Mouse (Mus musculus) v-Abl transformed pro-B cells (cell line): ENCODE results near the gene Proser3.

ENCODE experiments used
- in situ Hi-C, 2 experiments: fragments of 400-800 bp; cut with MboI; formaldehyde crosslinking; loops; one replicate each; pipeline ENCODE4 v1.15.1; 2025; ENCODE audit not compliant: unreplicated experiment in 2 of 2

Proser3 gene

DNA sequence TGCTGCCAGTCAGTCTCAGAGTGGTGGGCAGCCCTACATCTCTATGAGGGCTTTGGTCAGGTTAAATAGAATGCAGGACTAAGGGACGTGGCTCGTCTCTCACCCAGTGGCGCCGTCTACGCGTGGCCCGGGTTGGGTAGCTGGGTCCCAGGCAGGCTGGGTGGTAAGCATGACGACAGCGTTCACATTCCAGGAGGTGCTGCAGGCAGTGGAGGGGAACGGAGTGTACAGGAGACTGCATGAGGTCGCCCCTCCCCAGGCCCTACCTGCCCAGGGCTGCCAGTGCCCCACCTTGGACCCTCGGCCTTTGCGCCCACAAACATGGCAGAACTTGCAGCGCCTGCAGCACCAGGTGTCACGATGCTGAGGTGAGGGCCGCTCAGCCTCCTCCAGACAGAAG is 29.4 kb upstream of the Proser3 start:
- in situ Hi-C loops: no loop called here

DNA sequence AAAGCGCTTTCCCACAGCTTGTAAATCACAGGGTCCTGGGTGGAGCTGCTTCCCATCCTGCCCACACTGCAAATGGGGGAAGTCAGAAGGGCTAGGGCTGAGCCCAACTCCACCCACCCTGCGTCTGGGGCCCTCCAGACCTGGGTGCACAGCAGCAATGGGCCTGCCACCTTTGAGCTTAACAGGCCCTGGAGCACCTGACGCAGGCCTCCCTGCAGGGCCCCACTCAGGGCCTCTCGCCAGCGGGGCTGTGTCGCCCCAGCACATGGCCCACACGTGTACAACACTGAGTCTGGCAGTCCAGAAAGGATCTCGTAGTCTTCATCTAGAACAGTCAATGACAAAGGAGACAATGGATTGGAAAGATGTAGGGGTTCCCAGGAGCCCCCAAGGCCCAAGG is 27.9 kb upstream of the Proser3 start:
- in situ Hi-C loops: no loop called here

DNA sequence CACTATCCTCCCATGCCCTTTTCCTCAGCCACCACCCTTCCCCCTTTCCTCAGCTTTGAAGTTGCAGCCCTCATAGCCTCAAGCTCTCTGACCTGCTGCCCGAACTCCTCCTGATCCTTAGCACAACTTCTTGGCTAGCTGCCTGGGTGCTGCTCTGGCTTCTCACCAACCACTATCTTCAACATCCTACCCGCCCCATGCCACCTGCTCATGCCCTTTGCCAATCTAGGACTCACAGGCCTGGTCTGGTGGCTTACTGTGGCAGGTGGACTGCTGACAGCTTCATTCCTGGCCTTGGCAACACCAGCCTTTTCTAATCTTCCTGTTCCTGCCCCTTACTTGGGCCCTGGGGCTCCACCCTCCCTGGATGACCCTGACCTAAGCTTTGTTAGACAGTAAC is 20.9 kb upstream of the Proser3 start:
- in situ Hi-C loops: no loop called here

DNA sequence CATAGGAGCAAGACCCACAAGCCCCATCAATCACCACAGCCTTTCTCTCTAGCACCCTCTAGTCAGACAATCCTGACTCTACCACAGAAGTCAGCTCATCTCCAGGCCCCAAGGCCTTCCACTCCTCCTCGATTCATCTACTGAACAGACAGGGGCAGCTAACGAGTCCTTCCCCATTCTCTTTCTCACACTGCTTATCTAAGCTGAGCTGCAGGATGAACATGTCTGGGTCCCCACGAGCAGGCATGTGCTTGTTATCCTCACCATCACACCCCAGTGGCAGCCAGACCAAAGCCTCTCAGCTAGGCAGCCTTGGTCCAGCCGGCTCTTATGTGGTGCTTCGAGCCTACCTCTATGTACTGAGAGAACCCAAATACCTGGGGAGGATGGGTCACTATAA is 20.3 kb upstream of the Proser3 start:
- in situ Hi-C loops: no loop called here

DNA sequence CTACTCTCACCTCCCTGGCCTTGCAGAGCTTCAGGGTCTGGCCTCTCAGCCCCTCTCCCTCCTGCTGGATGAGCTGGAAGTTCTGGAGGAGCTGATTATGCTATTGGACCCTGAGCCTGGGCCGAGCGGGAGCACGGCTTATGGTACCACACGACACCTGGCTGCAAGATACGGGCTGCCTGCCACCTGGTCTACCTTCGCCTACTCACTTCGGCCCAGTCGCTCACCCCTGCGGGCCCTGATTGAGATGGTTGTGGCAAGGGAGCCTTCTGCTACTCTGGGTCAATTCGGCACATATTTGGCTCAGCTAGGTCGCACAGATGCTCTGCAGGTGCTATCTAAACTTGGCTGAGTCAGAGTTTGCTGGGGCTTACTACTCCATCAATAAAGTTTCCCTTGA is 15.5 kb upstream of the Proser3 start:
- in situ Hi-C loops: no loop called here

DNA sequence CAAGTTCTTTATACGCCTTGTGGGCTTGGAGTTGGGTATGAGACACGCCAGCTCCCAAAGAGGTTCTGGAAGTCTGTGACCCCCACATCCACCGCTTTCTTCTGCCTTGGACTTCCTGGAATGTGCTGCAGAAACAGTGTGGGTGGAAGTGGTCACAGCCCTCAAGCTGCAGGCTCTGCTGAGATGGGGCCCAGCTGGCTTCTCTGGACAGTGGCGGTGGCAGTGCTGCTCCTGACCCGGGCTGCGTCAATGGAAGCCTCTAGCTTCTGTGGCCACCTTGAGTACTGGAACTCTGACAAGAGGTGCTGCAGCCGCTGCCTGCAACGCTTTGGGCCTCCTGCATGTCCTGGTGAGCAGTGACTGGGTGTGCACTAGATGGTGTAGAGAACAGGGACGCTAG is 13.9 kb upstream of the Proser3 start:
- in situ Hi-C loops: no loop called here

DNA sequence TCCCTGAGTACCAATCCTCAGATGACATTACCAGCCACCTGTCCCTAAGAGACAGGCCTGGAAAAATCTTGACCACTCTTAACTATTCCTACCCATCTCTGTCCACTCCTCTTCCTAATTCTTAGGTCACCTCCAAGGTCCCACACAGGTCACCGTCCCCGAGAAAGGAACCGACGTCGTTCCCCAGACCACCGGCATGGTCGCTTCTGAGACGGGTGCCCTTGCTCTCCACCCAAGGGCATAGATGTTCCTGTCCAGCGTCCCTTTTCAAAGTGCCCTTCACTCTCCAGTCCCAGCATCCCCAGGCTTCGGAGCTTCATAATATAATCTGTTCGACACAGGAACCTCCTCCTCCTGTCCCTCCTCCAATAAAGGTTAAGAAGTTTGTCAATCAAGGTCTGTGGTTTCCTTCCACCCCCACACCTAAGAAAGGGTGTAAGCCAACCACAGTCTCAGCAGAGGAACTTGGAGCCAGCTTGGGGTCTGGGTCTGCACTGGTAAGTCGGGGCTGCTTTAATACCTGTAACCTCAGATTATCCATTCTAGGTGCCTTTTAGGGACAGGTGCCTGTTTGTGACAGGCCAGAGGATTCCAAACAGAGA is 13.0 kb upstream of the Proser3 start, which contains the start of gene Igflr1:
Igflr1 (plus strand) TSS at position 458 of the 602 bp plus-strand sequence.
- in situ Hi-C loops: no loop called here

DNA sequence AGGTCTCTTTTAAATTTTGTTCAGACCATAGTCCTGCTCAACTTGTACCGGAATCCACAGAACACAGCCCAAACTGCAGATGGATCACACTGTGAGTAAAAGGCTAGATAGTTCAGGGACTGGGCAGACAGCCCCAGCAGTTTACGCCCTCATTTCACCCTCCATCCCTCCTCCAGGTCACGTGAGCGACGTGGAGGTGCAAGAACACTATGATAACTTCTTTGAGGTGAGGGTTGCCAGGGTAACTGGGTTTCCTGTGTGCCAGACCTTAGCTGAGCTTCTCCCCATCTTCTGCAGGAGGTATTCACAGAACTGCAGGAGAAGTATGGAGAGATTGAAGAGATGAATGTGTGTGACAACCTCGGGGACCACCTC is 11.8 kb upstream of the Proser3 start:
- in situ Hi-C loops: no loop called here

DNA sequence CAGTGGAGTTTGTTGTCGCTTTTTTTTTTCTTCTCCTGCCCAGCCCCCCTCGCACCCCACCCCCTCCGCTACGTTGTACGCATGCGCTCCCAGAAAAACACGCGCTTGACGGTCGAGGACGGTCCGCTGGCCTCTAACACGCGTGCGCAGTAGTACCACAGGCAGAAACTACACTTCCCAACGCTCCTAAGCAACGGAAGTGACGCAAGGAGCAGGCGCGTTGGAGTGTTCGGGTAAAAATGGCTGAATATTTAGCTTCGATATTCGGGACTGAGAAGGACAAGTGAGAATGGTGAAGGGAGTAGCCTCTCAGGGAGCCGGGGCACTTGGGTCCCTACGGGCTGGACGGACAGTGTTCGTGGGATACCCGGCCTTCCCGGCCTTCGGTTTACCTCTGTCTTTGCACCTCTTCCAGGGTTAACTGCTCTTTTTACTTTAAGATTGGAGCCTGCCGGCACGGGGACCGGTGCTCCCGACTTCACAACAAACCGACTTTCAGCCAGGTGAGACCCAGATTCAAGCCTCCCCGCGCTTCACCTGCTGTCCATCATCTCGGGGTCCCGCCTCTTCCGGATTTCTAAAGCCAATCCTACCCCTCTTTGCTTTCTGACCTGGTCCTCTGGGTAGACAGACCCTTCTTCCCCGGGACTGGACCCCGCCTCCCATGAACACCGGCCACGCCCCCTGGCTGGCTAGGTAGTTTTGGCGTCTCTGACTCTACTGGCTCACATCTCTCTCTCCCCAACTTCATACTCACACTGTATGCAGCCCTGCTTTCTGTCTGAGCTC is 11.2 kb upstream of the Proser3 start, which contains the start of the genes U2af1l4, Gm49396 and Psenen:
U2af1l4 (plus strand) TSS at position 185 of the 789 bp plus-strand sequence.
Gm49396 (plus strand) TSS at position 228 of the 789 bp plus-strand sequence.
Psenen (minus strand) TSS at position 511 of the 789 bp plus-strand sequence.
- in situ Hi-C loops: no loop called here

DNA sequence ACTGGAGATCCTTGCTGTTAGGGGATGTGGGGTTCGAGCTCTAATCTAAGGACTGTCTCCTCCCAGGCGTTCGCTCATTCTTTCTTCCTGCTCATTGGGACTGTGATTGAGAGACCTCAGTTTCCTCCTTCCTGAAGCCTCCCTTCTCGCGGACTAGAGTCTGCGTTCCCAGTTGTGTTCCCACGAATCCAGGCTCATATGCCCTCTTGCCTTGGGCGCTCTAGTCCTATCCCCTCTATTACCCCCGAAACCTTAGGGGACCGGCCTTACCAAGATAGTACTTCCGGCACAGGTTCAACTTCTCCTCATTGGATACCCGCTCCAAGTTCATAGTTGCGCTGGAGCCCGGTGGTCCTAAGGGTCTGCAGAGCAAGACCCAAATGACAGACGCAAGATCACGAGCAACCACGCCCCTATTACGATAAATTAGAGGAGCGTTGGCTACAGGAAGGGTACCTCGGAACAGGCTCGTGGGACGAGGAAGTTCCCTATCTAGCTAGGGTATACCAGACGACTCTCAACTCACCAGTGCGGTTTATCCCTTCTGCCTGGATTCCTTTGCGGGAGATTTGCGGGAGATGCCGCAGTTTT is 10.5 kb upstream of the Proser3 start:
- in situ Hi-C loops: no loop called here

DNA sequence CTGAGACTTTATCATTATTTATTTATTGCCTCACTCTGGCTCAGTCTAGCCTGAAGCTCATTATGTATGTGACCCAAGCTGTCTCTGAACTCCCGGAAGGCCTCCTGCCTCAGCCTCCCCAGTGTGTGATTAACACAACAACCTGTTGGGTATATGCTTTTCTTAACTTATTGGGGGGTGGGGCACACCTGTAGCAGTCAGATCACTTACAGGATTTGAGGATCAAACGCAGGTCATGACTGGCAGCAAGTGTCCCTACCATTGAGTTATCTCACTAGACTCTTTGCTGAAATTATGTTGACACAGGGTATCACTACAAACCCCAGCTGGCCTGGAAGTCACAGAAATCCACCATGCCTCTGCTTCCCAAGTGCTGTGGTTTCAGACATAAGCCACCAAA is 8.2 kb upstream of the Proser3 start:
- in situ Hi-C loops: no loop called here

DNA sequence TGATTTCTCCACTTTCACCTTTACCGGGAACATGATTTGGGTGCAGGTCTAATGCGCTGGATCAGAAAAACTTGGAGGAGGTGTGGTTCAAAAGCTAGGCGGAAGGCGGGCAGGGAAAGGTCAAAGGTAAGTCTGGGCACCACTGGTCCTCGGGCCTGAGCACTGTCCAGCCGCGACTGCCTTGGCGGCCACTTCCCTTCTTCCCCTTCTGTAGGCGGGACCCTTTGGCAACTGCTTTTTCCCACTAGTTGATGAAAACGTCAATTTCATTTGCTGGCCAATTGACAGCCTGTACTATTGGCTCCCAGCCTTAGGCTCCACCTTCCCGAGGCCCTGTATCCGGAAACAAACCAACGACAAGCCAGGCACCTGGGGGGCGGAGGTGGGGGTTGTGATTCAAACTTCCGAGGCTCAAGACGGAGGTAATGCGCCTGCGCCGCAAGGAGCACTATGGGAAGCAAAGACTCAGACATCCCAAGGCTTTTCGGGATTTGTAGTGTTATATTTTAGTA is 7.4 kb upstream of the Proser3 start, which contains the start of gene Lin37:
Lin37 (minus strand) TSS at position 396 of the 512 bp plus-strand sequence.
- in situ Hi-C loops: loop anchor here in 1 of 2 experiments (5.0 kb wide), 1 partner anchor 67 kb away; the partner anchor contains the start of gene Prodh2

DNA sequence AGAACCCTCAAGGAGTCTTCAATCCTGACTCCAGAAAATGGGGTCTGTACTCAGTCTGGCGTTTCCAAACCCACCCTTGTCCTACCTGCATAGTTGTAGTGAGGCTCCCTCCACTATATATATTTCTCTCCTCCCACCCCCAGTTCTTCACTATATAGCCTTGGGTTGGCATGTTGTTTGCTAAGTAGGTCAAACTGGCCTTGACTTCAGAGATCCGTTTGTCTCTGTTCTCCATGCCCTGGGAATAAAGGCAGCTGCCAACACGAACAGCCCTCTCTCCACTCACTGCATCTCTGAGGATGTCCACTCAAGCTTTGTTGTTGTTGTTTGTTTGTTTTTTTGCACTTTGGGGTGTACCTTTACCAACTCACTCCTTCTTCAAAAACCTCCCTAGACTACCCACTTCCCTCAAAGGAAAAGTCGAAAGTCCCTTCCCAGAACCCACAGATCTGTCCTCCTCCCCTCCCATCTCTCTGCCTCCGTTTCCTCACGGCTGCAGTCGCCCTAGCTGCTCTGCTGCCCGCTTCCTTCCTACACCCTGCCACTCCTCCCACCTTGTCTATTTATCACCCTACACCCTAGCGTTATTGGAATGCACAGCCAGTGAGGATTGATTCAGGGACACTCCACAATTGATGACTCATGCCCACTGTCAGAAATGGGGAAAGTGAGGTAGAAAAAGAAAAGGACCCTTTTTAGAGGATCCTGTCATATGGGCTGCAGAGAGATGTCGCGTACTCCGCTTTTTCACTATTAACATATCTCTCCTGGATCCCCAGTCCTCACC is 6.8 kb upstream of the Proser3 start:
- in situ Hi-C loops: loop anchor here in 1 of 2 experiments (5.0 kb wide), 1 partner anchor 67 kb away; the partner anchor contains the start of gene Prodh2

DNA sequence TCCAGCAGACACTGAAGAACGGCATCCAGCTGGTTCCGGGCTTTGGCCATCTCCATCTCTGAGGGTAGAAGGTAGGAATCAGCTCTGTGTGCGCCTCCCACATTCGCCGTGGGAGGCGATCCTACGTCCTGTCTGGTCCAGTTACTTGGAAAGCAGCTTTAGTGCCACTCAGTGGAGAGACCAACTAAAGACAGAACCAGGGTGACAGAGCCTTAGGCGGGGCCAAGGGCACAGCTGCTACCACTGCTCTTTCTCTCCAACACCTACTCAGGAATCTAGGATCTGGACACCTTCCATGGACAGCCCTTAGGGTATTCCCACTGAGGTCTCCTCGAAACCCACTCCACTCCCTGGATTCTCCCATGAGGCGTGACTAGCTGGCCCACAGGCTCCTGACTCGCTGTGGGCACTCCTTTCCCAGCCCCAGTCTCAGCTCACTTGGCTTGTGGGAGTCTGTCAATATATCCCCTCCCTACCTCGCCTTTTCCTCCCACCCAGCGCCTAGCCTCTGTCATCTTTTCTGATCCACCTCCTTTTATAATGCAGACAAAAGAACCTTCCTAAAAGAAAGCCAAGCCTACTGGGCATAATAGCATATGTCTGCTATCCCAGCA is 5.9 kb upstream of the Proser3 start:
- in situ Hi-C loops: loop anchor here in 1 of 2 experiments (5.0 kb wide), 1 partner anchor 66 kb away; the partner anchor contains the start of gene Prodh2

DNA sequence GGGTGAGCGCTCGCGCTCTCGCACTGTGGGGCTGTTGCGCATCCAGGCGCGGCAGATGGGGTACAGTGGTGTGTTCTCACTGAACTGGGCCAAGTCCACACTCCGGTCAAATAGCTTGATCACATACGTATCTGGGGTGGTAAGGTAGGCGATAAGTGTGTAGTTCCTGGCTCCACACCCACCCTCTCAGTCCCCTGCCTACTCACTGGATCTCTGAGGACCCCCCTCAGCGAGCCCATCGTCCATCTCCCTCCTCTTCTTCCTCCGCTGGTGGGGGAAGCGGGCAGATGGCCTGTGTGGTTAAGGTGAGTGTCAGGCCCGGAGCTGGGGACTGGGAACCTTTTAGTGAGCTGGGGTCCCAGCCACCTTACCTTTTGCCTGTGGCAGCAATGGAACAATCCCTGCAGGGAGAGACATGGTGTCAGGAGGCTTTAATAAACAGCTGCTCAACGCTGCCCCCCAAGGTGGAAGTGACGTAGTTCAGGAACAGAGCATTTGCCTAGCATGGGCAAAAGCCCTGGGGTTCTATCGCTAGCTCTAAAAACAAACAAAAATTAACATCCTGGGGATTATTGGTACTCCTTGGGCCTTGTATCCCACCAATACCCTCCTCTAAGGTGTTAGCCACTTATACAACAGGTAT is 4.9 kb upstream of the Proser3 start:
- in situ Hi-C loops: loop anchor here in 1 of 2 experiments (5.0 kb wide), 1 partner anchor 65 kb away; the partner anchor contains the start of gene Prodh2

DNA sequence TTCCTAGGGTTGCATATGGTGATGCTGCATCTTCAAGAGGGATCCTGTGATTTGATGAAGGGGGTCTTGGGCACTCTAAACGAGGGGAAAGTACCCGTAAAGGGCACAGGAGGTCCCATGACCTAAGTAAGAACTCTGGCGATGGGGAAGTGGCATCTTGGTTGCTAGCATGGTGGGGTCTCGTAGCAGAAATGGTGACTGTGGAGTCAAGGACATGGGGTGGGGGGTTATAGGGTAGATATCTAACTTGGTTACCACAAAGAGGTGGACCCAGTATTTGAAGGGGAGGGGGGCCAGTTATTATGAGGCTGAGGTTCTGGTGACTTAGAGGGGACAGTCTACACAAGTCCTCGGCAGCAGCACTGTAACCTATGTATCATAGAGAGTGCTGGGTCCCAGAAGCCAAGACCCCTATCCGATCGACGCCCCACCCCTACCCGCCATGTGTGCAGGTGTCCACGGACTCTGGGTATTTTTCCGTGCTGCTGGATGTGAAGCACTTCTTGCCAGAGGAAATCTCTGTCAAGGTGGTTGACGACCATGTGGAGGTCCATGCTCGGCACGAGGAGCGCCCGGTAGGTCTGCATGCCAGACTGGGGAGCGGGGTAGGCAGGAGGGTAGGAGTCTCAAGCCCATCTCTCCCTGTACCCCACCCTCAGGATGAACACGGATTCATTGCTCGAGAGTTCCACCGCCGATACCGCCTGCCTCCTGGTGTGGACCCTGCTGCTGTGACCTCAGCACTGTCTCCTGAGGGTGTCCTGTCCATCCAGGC is 1.9 kb upstream of the Proser3 start:
- in situ Hi-C loops: no loop called here

DNA sequence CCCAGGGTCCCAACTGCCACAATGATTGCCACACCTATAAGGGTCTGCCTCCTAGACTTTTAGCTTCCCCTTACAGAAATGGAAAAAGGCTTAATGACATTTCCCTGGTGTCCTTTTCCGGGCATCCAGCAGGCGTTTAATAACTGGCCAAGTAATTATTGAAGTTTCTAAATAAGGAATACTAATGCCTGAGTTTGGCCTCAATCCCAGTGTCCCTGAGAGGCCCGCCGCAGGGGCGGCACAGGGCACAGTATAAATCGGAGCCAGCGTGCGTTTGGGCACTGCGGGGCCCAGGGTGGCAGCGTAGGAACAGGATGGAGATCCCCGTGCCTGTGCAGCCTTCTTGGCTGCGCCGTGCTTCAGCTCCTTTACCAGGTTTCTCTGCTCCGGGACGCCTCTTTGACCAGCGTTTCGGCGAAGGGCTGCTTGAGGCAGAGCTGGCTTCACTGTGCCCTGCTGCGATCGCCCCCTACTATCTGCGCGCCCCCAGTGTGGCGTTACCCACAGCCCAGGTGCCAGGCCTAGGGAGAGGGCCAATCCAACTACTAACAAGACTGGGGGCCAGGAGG is 1.0 kb upstream of the Proser3 start:
- in situ Hi-C loops: no loop called here

DNA sequence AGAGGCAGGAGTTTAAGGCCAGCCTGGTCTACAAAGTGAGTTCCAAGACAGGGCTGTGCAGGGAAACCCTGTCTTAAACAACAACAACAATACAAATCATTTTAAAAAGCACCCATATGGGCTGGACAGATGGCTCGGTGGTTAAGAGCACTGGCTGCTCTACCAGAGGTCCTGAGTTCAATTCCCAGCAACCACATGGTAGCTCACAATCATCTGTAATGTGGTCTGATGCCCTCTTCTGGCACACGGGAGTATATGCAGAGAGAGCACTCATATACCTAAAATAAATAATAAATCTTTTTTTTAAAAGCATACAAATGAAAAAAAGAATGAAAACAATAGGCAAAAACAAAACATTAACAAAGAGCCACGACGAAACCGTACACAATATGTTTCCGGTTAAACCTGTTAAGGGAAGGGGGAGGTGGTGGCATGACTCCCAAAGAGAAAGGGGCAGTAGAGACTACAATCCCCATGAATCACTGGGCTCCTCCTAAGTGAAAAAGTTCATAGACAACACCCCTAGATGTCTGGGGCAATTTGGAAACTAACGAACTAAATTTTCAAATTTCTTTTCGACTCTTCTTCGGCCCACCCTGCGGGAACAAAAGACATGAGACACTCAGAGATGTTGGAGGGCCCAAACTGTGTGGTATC is 526 bp downstream of the Proser3 start:
- in situ Hi-C loops: no loop called here
